Mouse (Mus musculus) embryonic facial prominence, embryonic 14.5 days (tissue): ENCODE data around the gene Sstr2. TPM values are rescaled to one million over a fixed set of nuclear protein-coding genes. Genes with fewer than 3 reads are reported as not detected.

ENCODE experiments used
- ATAC-seq: fragments of 200-750 bp; cut with Nextera tagmentation; 2 replicates; pipeline ENCODE4 v1.8.0; 2017; ENCODE audit warnings: low read depth, moderate number of reproducible peaks, moderate TSS enrichment
- DNase-seq: peaks from one replicate; pipeline ENCODE4 v3.0.0-alpha.2; 2015; ENCODE audit warnings: low spot score
- H3K27ac ChIP-seq: fragments of 300-500 bp; sonication (generic); replicated peaks from 2 replicates; pipeline ENCODE4 v1.5.1; 2014; ENCODE audit warnings: low read depth, mild to moderate bottlenecking, low read length, moderate library complexity
- H3K27me3 ChIP-seq: fragments of 300-500 bp; sonication (generic); replicated peaks from 2 replicates; pipeline ENCODE4 v1.6.1; 2014; ENCODE audit warnings: low read length; ENCODE audit not compliant: control insufficient read depth, insufficient read depth
- H3K36me3 ChIP-seq: fragments of 300-500 bp; sonication (generic); 2 replicates; pipeline ENCODE4 v1.6.1; 2014; ENCODE audit warnings: low read length, mixed read lengths; ENCODE audit not compliant: control insufficient read depth, insufficient read depth
- H3K4me1 ChIP-seq: fragments of 300-500 bp; sonication (generic); 2 replicates; pipeline ENCODE4 v1.6.1; 2014; ENCODE audit warnings: antibody characterized with exemption, low read length; ENCODE audit not compliant: control insufficient read depth, insufficient read depth
- H3K4me2 ChIP-seq: fragments of 300-500 bp; sonication (generic); 2 replicates; pipeline ENCODE4 v1.6.1; 2014; ENCODE audit warnings: low read depth, mild to moderate bottlenecking, low read length, moderate library complexity, mixed read lengths
- H3K4me3 ChIP-seq: fragments of 300-500 bp; sonication (generic); 2 replicates; pipeline ENCODE4 v1.5.1; 2014; ENCODE audit warnings: low read depth, mild to moderate bottlenecking, low read length
- H3K9ac ChIP-seq: fragments of 300-500 bp; sonication (generic); 2 replicates; pipeline ENCODE4 v1.6.1; 2014; ENCODE audit warnings: low read depth, mild to moderate bottlenecking, low read length, moderate library complexity, mixed read lengths
- H3K9me3 ChIP-seq: fragments of 300-500 bp; sonication (generic); 2 replicates; pipeline ENCODE4 v1.6.1; 2016; ENCODE audit warnings: low read length; ENCODE audit not compliant: control insufficient read depth
- WGBS: fragments of 180-500 bp; shearing (Covaris S2); extraction: QIAGEN DNeasy Blood & Tissue Kit; methylation state at CpG from one replicate; pipeline ENCODE4 v1.1.7; 2014; 5-methylcytosine and 5-hydroxymethylcytosine counted together
- polyA plus RNA-seq: library from polyadenylated mRNA; unstranded; fragments of >200 nt; fragmentation: Nextera tagmentation; extraction: Ambion mirVana; gene quantifications from 2 replicates; pipeline ENCODE4 v1.2.1, GENCODE M21; 2014

The Sstr2 gene
- polyA plus RNA-seq, 1 experiment from 2014 or later = 0.71 TPM

GRCm38 (mm10) chr11:113667122-113667521 lies 48.0 kb downstream of the Sstr2 start:
- Histone ChIP-seq H3K36me3 (peaks cover 43% of the 10 kb centered on the region), H3K9ac (no peak overlapping the region), H3K4me3 (no peak overlapping the region), H3K27ac (0 out of 2 replicates have a peak overlapping the region, but pooled peaks have one; percentile 15), H3K27me3 (no peaks in the 10 kb centered on the region), H3K4me1 (no peaks in the 10 kb centered on the region), H3K9me3 (no peaks in the 10 kb centered on the region), H3K4me2 (no peak overlapping the region)
- DNase-seq (no peak), ATAC-seq (no peak)
- WGBS = 72% methylated on average over 2 of the region's 2 CpGs

GRCm38 (mm10) chr11:113667704-113668103 lies 48.6 kb downstream of the Sstr2 start:
- peaks cover 42% of the 10 kb centered on the region for H3K36me3 ChIP-seq
- H3K4me2 ChIP-seq = no peak overlapping the region
- WGBS = 80% methylated on average over 4 of the region's 4 CpGs
- no peaks in the 10 kb centered on the region for H3K27me3 ChIP-seq
- no peak for ATAC-seq
- no peaks in the 10 kb centered on the region for H3K4me1 ChIP-seq
- no peak overlapping the region for H3K4me3 ChIP-seq
- no peak overlapping the region for H3K9ac ChIP-seq
- no peak overlapping the region for H3K27ac ChIP-seq
- DNase-seq = no peak
- no peaks in the 10 kb centered on the region for H3K9me3 ChIP-seq

GRCm38 (mm10) chr11:113668857-113669256 lies 49.7 kb downstream of the Sstr2 start:
- no peak overlapping the region for H3K27ac ChIP-seq
- no peak overlapping the region for H3K9ac ChIP-seq
- no peak for ATAC-seq
- H3K4me2 ChIP-seq = no peak overlapping the region
- H3K4me1 ChIP-seq = no peaks in the 10 kb centered on the region
- no peaks in the 10 kb centered on the region for H3K27me3 ChIP-seq
- H3K4me3 ChIP-seq = no peak overlapping the region
- H3K36me3 ChIP-seq = peaks cover 43% of the 10 kb centered on the region
- WGBS = 91% methylated on average over 5 of the region's 5 CpGs
- H3K9me3 ChIP-seq = no peaks in the 10 kb centered on the region
- DNase-seq = no peak

- Histone ChIP-seq H3K27ac (no peak overlapping the region), H3K36me3 (peaks cover 38% of the 10 kb centered on the region), H3K9ac (no peak overlapping the region), H3K4me1 (no peaks in the 10 kb centered on the region), H3K4me3 (no peak overlapping the region), H3K4me2 (no peak overlapping the region), H3K9me3 (no peaks in the 10 kb centered on the region), H3K27me3 (no peaks in the 10 kb centered on the region)
- no peak for DNase-seq
- ATAC-seq = no peak
- 81% methylated on average over 4 of the region's 4 CpGs for WGBS
Measured at GRCm38 (mm10) chr11:113669711-113670110, 50.6 kb downstream of the Sstr2 start.

GRCm38 (mm10) chr11:113673614-113674013 lies 54.5 kb downstream of the Sstr2 start:
- Histone ChIP-seq H3K27me3 (no peaks in the 10 kb centered on the region), H3K9ac (no peak overlapping the region), H3K27ac (no peak overlapping the region), H3K4me2 (no peak overlapping the region), H3K9me3 (no peaks in the 10 kb centered on the region), H3K4me3 (no peak overlapping the region), H3K36me3 (peaks cover 53% of the 10 kb centered on the region), H3K4me1 (no peaks in the 10 kb centered on the region)
- ATAC-seq (no peak), DNase-seq (no peak)
- 96% methylated on average over 4 of the region's 4 CpGs for WGBS

GRCm38 (mm10) chr11:113674595-113674994 lies 55.5 kb downstream of the Sstr2 start:
- H3K27ac ChIP-seq = no peak overlapping the region
- no peaks in the 10 kb centered on the region for H3K27me3 ChIP-seq
- no peaks in the 10 kb centered on the region for H3K4me1 ChIP-seq
- no peak overlapping the region for H3K9ac ChIP-seq
- DNase-seq (no peak), ATAC-seq (peak; percentile 68; the same call in 1 of the 2 replicates)
- H3K4me3 ChIP-seq = no peak overlapping the region
- no peak overlapping the region for H3K4me2 ChIP-seq
- H3K36me3 ChIP-seq = peaks cover 50% of the 10 kb centered on the region
- H3K9me3 ChIP-seq = no peaks in the 10 kb centered on the region
- 89% methylated on average over 5 of the region's 5 CpGs for WGBS

Other genes with a start within 250 kb of the Sstr2 start
- 23.4 and 27.7 TPM in 2 replicates for gene Cog1, start 29.8 kb downstream of the Sstr2 start, polyA plus RNA-seq
- 23.6 and 25.6 TPM in 2 replicates for gene Slc39a11, start 30.7 kb downstream of the Sstr2 start, polyA plus RNA-seq
- gene Fam104a, start 64.8 kb downstream of the Sstr2 start, polyA plus RNA-seq = 48.3 and 48.6 TPM in 2 replicates
- 18.8 and 20.9 TPM in 2 replicates for gene D11Wsu47e, start 65.1 kb downstream of the Sstr2 start, polyA plus RNA-seq
- gene Cpsf4l, start 90.7 kb downstream of the Sstr2 start, polyA plus RNA-seq = 1.2 and 2.1 TPM in 2 replicates
- 39.3 and 51.0 TPM in 2 replicates for gene Cdc42ep4, start 132.5 kb downstream of the Sstr2 start, polyA plus RNA-seq